ENCODE assay signal across 25 mouse cellular contexts in the genomic region with DNA sequence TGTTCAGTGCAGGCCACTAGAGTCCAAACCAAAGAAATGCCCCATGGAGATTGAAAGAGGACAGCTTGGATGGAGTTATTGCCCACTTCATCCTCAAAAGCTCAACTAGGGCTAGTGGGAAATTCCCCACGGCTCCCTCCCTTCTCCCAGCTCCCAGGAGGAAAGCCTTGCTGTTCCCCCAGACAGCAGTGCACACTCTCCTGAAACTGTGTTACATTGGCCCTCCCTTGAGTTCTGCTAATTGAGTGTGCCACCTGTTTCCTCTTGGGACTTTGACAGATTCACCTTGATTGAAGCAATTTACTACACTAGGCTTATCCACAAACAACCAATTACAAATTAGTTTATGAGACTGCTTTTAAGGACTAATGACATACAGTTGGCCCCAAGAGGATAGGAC. TPM values are rescaled to one million over a fixed set of nuclear protein-coding genes. Genes with fewer than 3 reads are reported as not detected.
DNase-seq lines count a peak whose midpoint lies in the region; ATAC-seq lines count a peak whose summit lies in the region.
"Had no signal": no experiment of that assay in that cellular context is flagged by ENCODE, and none has a peak within 500 bp of the region (broad histone marks: within the 10 kb centered on the region; RNA-seq: fewer than 3 reads in every experiment).

No protein-coding gene starts in this region.

- peak; percentile 38 for DNase-seq in embryonic facial prominence, embryonic 14.5 days (ENCODE audit: low spot score)
- no peak for DNase-seq in embryonic facial prominence, embryonic 10.5 days (ENCODE audit: low spot score)
- peak; percentile 11 for DNase-seq in liver, embryonic 11.5 days (ENCODE audit: low spot score)
- DNase-seq: adrenal gland, adult 8-10 months; adrenal gland, postnatal 14 days; adrenal gland, postnatal 36 days; B cell, adult 2 months; cerebellum, adult 11-12 months; cerebellum, adult 2 months; cerebellum, adult 9-10 months; cerebellum, postnatal 10 days; cerebellum, postnatal 25 days had no signal

- 75% methylated on average over 1 of the region's 1 CpGs for WGBS in embryonic facial prominence, embryonic 14.5 days
- 81% methylated on average over 1 of the region's 1 CpGs for WGBS in embryonic facial prominence, embryonic 10.5 days
- 75% methylated on average over 1 of the region's 1 CpGs for WGBS in liver, embryonic 11.5 days
- 67% methylated on average over 1 of the region's 1 CpGs for WGBS in liver, embryonic 12.5 days (ENCODE audit: insufficient replicate concordance)
- WGBS in embryonic facial prominence, embryonic 15.5 days = 94% methylated on average over 1 of the region's 1 CpGs

- peak; percentile 63; the same call in 1 of the 2 replicates for ATAC-seq in embryonic facial prominence, embryonic 14.5 days (ENCODE audit: low read depth)
- no peak for ATAC-seq in liver, embryonic 11.5 days (replicated peaks; ENCODE audit: low FRiP score)
- ATAC-seq in liver, embryonic 12.5 days = no peak
- ATAC-seq in embryonic facial prominence, embryonic 15.5 days (ENCODE audit: insufficient number of reproducible peaks, low FRiP score, low TSS enrichment, low read depth) = 0 out of 2 replicates have a peak, but pooled peaks have one; percentile 56
- ATAC-seq: activated CD4-positive, CD25-positive, alpha-beta regulatory T cell, adult 4 months; CD4-positive, CD25-positive, alpha-beta regulatory T cell, adult 4 months; forebrain, embryonic 14.5 days; forebrain, embryonic 16.5 days; Patski had no signal

- H3K4me3 ChIP-seq in embryonic facial prominence, embryonic 14.5 days (ENCODE audit: low read depth, low read length) = no peak overlapping the region
- H3K4me3 ChIP-seq in embryonic facial prominence, embryonic 10.5 days = no peak overlapping the region
- H3K4me3 ChIP-seq in liver, embryonic 11.5 days (ENCODE audit: low read depth, low read length) = no peak overlapping the region
- no peak overlapping the region for H3K4me3 ChIP-seq in liver, embryonic 12.5 days
- no peak overlapping the region for H3K4me3 ChIP-seq in embryonic facial prominence, embryonic 15.5 days (replicated peaks)
- H3K4me3 ChIP-seq: embryonic facial prominence, embryonic 13.5 days; erythroblast, embryonic 14.5 days; forebrain, embryonic 10.5 days; forebrain, embryonic 12.5 days had no signal

- H3K9me3 ChIP-seq in embryonic facial prominence, embryonic 14.5 days (ENCODE audit: control insufficient read depth, low read length) = no peaks in the 10 kb centered on the region
- no peaks in the 10 kb centered on the region for H3K9me3 ChIP-seq in embryonic facial prominence, embryonic 10.5 days
- H3K9me3 ChIP-seq in liver, embryonic 11.5 days (ENCODE audit: control insufficient read depth, low read length) = no peaks in the 10 kb centered on the region
- H3K9me3 ChIP-seq in liver, embryonic 12.5 days (replicated peaks) = no peaks in the 10 kb centered on the region
- no peaks in the 10 kb centered on the region for H3K9me3 ChIP-seq in embryonic facial prominence, embryonic 15.5 days (replicated peaks)
- H3K9me3 ChIP-seq: embryonic facial prominence, embryonic 13.5 days; forebrain, embryonic 10.5 days; forebrain, embryonic 12.5 days; G1E had no signal

- no peaks in the 10 kb centered on the region for H3K36me3 ChIP-seq in embryonic facial prominence, embryonic 14.5 days (ENCODE audit: control insufficient read depth, insufficient read depth, low read length)
- H3K36me3 ChIP-seq in embryonic facial prominence, embryonic 10.5 days (replicated peaks) = no peaks in the 10 kb centered on the region
- H3K36me3 ChIP-seq in liver, embryonic 11.5 days (ENCODE audit: control insufficient read depth, insufficient read depth, low read length) = no peaks in the 10 kb centered on the region
- H3K36me3 ChIP-seq in liver, embryonic 12.5 days = no peaks in the 10 kb centered on the region
- H3K36me3 ChIP-seq in embryonic facial prominence, embryonic 15.5 days = no peaks in the 10 kb centered on the region
- H3K36me3 ChIP-seq: embryonic facial prominence, embryonic 13.5 days; forebrain, embryonic 10.5 days; forebrain, embryonic 12.5 days; G1E had no signal

- H3K4me2 ChIP-seq in embryonic facial prominence, embryonic 14.5 days (ENCODE audit: low read depth, low read length) = no peak overlapping the region
- H3K4me2 ChIP-seq in liver, embryonic 11.5 days = no peak overlapping the region
- H3K4me2 ChIP-seq in liver, embryonic 12.5 days = no peak overlapping the region
- no peak overlapping the region for H3K4me2 ChIP-seq in embryonic facial prominence, embryonic 15.5 days (replicated peaks)
- H3K4me2 ChIP-seq: embryonic facial prominence, embryonic 13.5 days; forebrain, embryonic 12.5 days had no signal

- no peak overlapping the region for H3K9ac ChIP-seq in embryonic facial prominence, embryonic 14.5 days (ENCODE audit: low read depth, low read length)
- H3K9ac ChIP-seq in liver, embryonic 11.5 days (ENCODE audit: low read depth, low read length) = no peak overlapping the region
- no peak overlapping the region for H3K9ac ChIP-seq in liver, embryonic 12.5 days
- no peak overlapping the region for H3K9ac ChIP-seq in embryonic facial prominence, embryonic 15.5 days
- H3K9ac ChIP-seq: embryonic facial prominence, embryonic 13.5 days; forebrain, embryonic 12.5 days had no signal

- no peak overlapping the region for H3K27ac ChIP-seq in embryonic facial prominence, embryonic 14.5 days (replicated peaks; ENCODE audit: low read depth, low read length)
- no peak overlapping the region for H3K27ac ChIP-seq in embryonic facial prominence, embryonic 10.5 days (replicated peaks)
- no peak overlapping the region for H3K27ac ChIP-seq in liver, embryonic 11.5 days (ENCODE audit: low read depth, low read length)
- H3K27ac ChIP-seq in liver, embryonic 12.5 days = no peak overlapping the region
- H3K27ac ChIP-seq in embryonic facial prominence, embryonic 15.5 days (replicated peaks) = no peak overlapping the region
- H3K27ac ChIP-seq: embryonic facial prominence, embryonic 13.5 days; forebrain, embryonic 10.5 days; forebrain, embryonic 12.5 days had no signal

- no peaks in the 10 kb centered on the region for H3K27me3 ChIP-seq in embryonic facial prominence, embryonic 14.5 days (replicated peaks; ENCODE audit: control insufficient read depth, insufficient read depth, low read length)
- H3K27me3 ChIP-seq in embryonic facial prominence, embryonic 10.5 days (replicated peaks; ENCODE audit: low read depth, poor library complexity, severe bottlenecking) = no peaks in the 10 kb centered on the region; the same call in 1 of the 2 replicates
- no peaks in the 10 kb centered on the region for H3K27me3 ChIP-seq in liver, embryonic 11.5 days (replicated peaks; ENCODE audit: control insufficient read depth, insufficient read depth, low read length)
- H3K27me3 ChIP-seq in liver, embryonic 12.5 days (replicated peaks) = no peaks in the 10 kb centered on the region
- no peaks in the 10 kb centered on the region for H3K27me3 ChIP-seq in embryonic facial prominence, embryonic 15.5 days
- H3K27me3 ChIP-seq: CH12.LX; embryonic facial prominence, embryonic 13.5 days; forebrain, embryonic 12.5 days; Patski had no signal

- H3K4me1 ChIP-seq in embryonic facial prominence, embryonic 14.5 days (ENCODE audit: control insufficient read depth, insufficient read depth, low read length) = no peaks in the 10 kb centered on the region
- H3K4me1 ChIP-seq in embryonic facial prominence, embryonic 10.5 days = no peaks in the 10 kb centered on the region
- no peaks in the 10 kb centered on the region for H3K4me1 ChIP-seq in liver, embryonic 11.5 days (replicated peaks; ENCODE audit: control insufficient read depth, insufficient read depth, low read length)
- H3K4me1 ChIP-seq in liver, embryonic 12.5 days = no peaks in the 10 kb centered on the region
- no peaks in the 10 kb centered on the region for H3K4me1 ChIP-seq in embryonic facial prominence, embryonic 15.5 days
- H3K4me1 ChIP-seq: embryonic facial prominence, embryonic 13.5 days; forebrain, embryonic 10.5 days; forebrain, embryonic 12.5 days had no signal

RNA-seq across cellular contexts. Expression of a gene that starts 32.5 kb away (rescaled TPM):
- polyA plus RNA-seq in embryonic facial prominence, embryonic 14.5 days (2014; fragmentation: Nextera tagmentation; extraction: Ambion mirVana) = 171 and 183 TPM in 2 replicates
- 194 and 195 TPM in 2 replicates for polyA plus RNA-seq in embryonic facial prominence, embryonic 10.5 days (2016; fragmentation: Nextera tagmentation; extraction: Ambion mirVana)
- polyA plus RNA-seq in liver, embryonic 11.5 days (2014; fragmentation: Nextera tagmentation; extraction: Ambion mirVana) = 115 and 123 TPM in 2 replicates
- 63.6 and 64.8 TPM in 2 replicates for polyA plus RNA-seq in liver, embryonic 12.5 days (2016; fragmentation: Nextera tagmentation; extraction: Ambion mirVana)
- 161 and 163 TPM in 2 replicates for polyA plus RNA-seq in embryonic facial prominence, embryonic 15.5 days (2015; fragmentation: Nextera tagmentation; extraction: Ambion mirVana)

RNA-seq across cellular contexts. Expression of a gene that starts 34.6 kb away (rescaled TPM):
- polyA plus RNA-seq in embryonic facial prominence, embryonic 14.5 days (2014; fragmentation: Nextera tagmentation; extraction: Ambion mirVana) = 314 and 361 TPM in 2 replicates
- 159 and 165 TPM in 2 replicates for polyA plus RNA-seq in embryonic facial prominence, embryonic 10.5 days (2016; fragmentation: Nextera tagmentation; extraction: Ambion mirVana)
- 87.3 TPM in 2 replicates for polyA plus RNA-seq in liver, embryonic 11.5 days (2014; fragmentation: Nextera tagmentation; extraction: Ambion mirVana)
- polyA plus RNA-seq in liver, embryonic 12.5 days (2016; fragmentation: Nextera tagmentation; extraction: Ambion mirVana) = 46.1 and 47.7 TPM in 2 replicates
- polyA plus RNA-seq in embryonic facial prominence, embryonic 15.5 days (2015; fragmentation: Nextera tagmentation; extraction: Ambion mirVana) = 185 and 209 TPM in 2 replicates

Comparison
In these comparisons a context has a peak if more than half of its experiments do, and no peak if none do; other contexts are left out.
1. ATAC-seq: peak in embryonic facial prominence, embryonic 14.5 days (single experiment) and embryonic facial prominence, embryonic 15.5 days (single experiment); none in liver, embryonic 11.5 days (single experiment) and liver, embryonic 12.5 days (single experiment).